Mouse (Mus musculus): ENCODE measurements around the gene Maml3. TPM values are rescaled to one million over a fixed set of nuclear protein-coding genes. Genes with fewer than 3 reads are reported as not detected.

The Maml3 gene
- total RNA-seq, 2 experiments from 2014 or later = 10.3 to 10.9 TPM

- intact Hi-C loops (cut with DNase I) = no loop called here
- Histone ChIP-seq H3K4me3 (no peak overlapping the region), H3K27ac (no peak overlapping the region)
- DNase-seq (ENCODE audit: extremely low spot score in 1 of 2, low spot score in 2 of 2) = no peak
- TF ChIP-seq CTCF (IDR thresholded peaks at IDR 0.05) = no peak
Observed at GRCm38 (mm10) chr3:52037260-52037659, 67.6 kb downstream of the Maml3 start.

GRCm38 (mm10) chr3:52035404-52035803 is 69.5 kb downstream of the Maml3 start:
- intact Hi-C loops (cut with DNase I) = no loop called here
- H3K4me3 ChIP-seq = no peak overlapping the region
- no peak overlapping the region for H3K27ac ChIP-seq
- no peak for TF ChIP-seq CTCF (IDR thresholded peaks at IDR 0.05)
- DNase-seq (ENCODE audit: extremely low spot score in 1 of 2, low spot score in 2 of 2) = peak in 1 of 2 experiments; percentile 28

- no peak for TF ChIP-seq CTCF (IDR thresholded peaks at IDR 0.05)
- DNase-seq (ENCODE audit: extremely low spot score in 1 of 2, low spot score in 2 of 2) = no peak
- intact Hi-C loops (cut with DNase I) = no loop called here
- H3K27ac ChIP-seq = no peak overlapping the region
- no peak overlapping the region for H3K4me3 ChIP-seq
Observed at GRCm38 (mm10) chr3:52033857-52034588, 70.9 kb downstream of the Maml3 start.

- DNase-seq (ENCODE audit: extremely low spot score in 1 of 2, low spot score in 2 of 2) = no peak
- no peak overlapping the region for H3K4me3 ChIP-seq
- intact Hi-C loops (cut with DNase I) = no loop called here
- H3K27ac ChIP-seq = no peak overlapping the region
- TF ChIP-seq CTCF (IDR thresholded peaks at IDR 0.05) = no peak
Observed at GRCm38 (mm10) chr3:52031327-52031726, 73.5 kb downstream of the Maml3 start.

GRCm38 (mm10) chr3:52030114-52030513 is 74.8 kb downstream of the Maml3 start:
- no peak for DNase-seq (ENCODE audit: extremely low spot score in 1 of 2, low spot score in 2 of 2)
- peak overlapping the region; percentile 20 for H3K4me3 ChIP-seq
- peak overlapping the region; percentile 50 for H3K27ac ChIP-seq
- intact Hi-C loops (cut with DNase I) = loop anchor here (1.0 kb wide), 2 partner anchors 16 to 72 kb away; no protein-coding TSS in a partner anchor
- TF ChIP-seq CTCF (IDR thresholded peaks at IDR 0.05) = no peak; the same call in none of the 2 replicates

GRCm38 (mm10) chr3:52029661-52030081 is 75.2 kb downstream of the Maml3 start:
- DNase-seq (ENCODE audit: extremely low spot score in 1 of 2, low spot score in 2 of 2) = peak; percentile 35 to 50
- no peak for TF ChIP-seq CTCF (IDR thresholded peaks at IDR 0.05)
- H3K4me3 ChIP-seq = peak overlapping the region; percentile 20
- intact Hi-C loops (cut with DNase I) = loop anchor here (1.0 kb wide), 3 partner anchors 17 to 167 kb away; no protein-coding TSS in a partner anchor
- H3K27ac ChIP-seq = peak overlapping the region; percentile 50

GRCm38 (mm10) chr3:52027972-52028371 is 76.9 kb downstream of the Maml3 start:
- Histone ChIP-seq H3K27ac (no peak overlapping the region), H3K4me3 (no peak overlapping the region)
- intact Hi-C loops (cut with DNase I) = no loop called here
- no peak for TF ChIP-seq CTCF (IDR thresholded peaks at IDR 0.05)
- DNase-seq (ENCODE audit: extremely low spot score in 1 of 2, low spot score in 2 of 2) = no peak

- no peak overlapping the region for H3K4me3 ChIP-seq
- no peak overlapping the region for H3K27ac ChIP-seq
- intact Hi-C loops (cut with DNase I) = no loop called here
- TF ChIP-seq CTCF (IDR thresholded peaks at IDR 0.05) = no peak
- no peak for DNase-seq (ENCODE audit: extremely low spot score in 1 of 2, low spot score in 2 of 2)
Observed at GRCm38 (mm10) chr3:52022486-52022885, 82.4 kb downstream of the Maml3 start.

GRCm38 (mm10) chr3:52018103-52018439 is 86.8 kb downstream of the Maml3 start:
- DNase-seq (ENCODE audit: extremely low spot score in 1 of 2, low spot score in 2 of 2) = no peak
- TF ChIP-seq CTCF (IDR thresholded peaks at IDR 0.05) = no peak
- H3K4me3 ChIP-seq = peak overlapping the region; percentile 28
- H3K27ac ChIP-seq = no peak overlapping the region
- intact Hi-C loops (cut with DNase I) = no loop called here

- no peak; the same call in none of the 2 replicates for TF ChIP-seq CTCF (IDR thresholded peaks at IDR 0.05)
- DNase-seq (ENCODE audit: extremely low spot score in 1 of 2, low spot score in 2 of 2) = no peak
- intact Hi-C loops (cut with DNase I) = no loop called here
- no peak overlapping the region for H3K27ac ChIP-seq
- H3K4me3 ChIP-seq = peak overlapping the region; percentile 28
Observed at GRCm38 (mm10) chr3:52017439-52018102, 87.3 kb downstream of the Maml3 start.

- intact Hi-C loops (cut with DNase I) = no loop called here
- no peak for TF ChIP-seq CTCF (IDR thresholded peaks at IDR 0.05)
- no peak for DNase-seq (ENCODE audit: extremely low spot score in 1 of 2, low spot score in 2 of 2)
- no peak overlapping the region for H3K27ac ChIP-seq
- no peak overlapping the region for H3K4me3 ChIP-seq
Observed at GRCm38 (mm10) chr3:52016178-52016577, 88.7 kb downstream of the Maml3 start.

- no peak overlapping the region for H3K4me3 ChIP-seq
- DNase-seq (ENCODE audit: extremely low spot score in 1 of 2, low spot score in 2 of 2) = no peak
- no peak overlapping the region for H3K27ac ChIP-seq
- intact Hi-C loops (cut with DNase I) = no loop called here
- TF ChIP-seq CTCF (IDR thresholded peaks at IDR 0.05) = no peak
Observed at GRCm38 (mm10) chr3:52015556-52015955, 89.3 kb downstream of the Maml3 start.
